Mouse (Mus musculus): ENCODE measurements around the gene Oaz2. TPM values are rescaled to one million over a fixed set of nuclear protein-coding genes. Genes with fewer than 3 reads are reported as not detected.

The Oaz2 gene
- polyA plus RNA-seq, 1 experiment from 2014 or later: 263 TPM

- no peak for ATAC-seq (ENCODE audit: insufficient read depth, low FRiP score, low TSS enrichment)
- Histone ChIP-seq H3K9me3 (ENCODE audit: control insufficient read depth, low read length) (no peaks in the 10 kb centered on the region), H3K9ac (ENCODE audit: low read length) (no peak overlapping the region), H3K4me3 (ENCODE audit: low read depth, low read length) (no peak overlapping the region), H3K27me3 (ENCODE audit: control insufficient read depth, insufficient read depth, low read length) (no peaks in the 10 kb centered on the region), H3K27ac (ENCODE audit: low read depth, low read length) (no peak overlapping the region), H3K4me2 (ENCODE audit: low read depth) (no peak overlapping the region), H3K4me1 (ENCODE audit: control insufficient read depth, insufficient read depth, low read length) (no peaks in the 10 kb centered on the region), H3K36me3 (ENCODE audit: control insufficient read depth, insufficient read depth, low read length) (no peaks in the 10 kb centered on the region; the same call in 1 of the 2 replicates)
- no peak for DNase-seq (ENCODE audit: low spot score)
- 94% methylated on average over 3 of the region's 3 CpGs for WGBS
These were observed 67.1 kb downstream of the Oaz2 start for GRCm38 (mm10) chr9:65734931-65735330.

Other genes with a start within 250 kb of the Oaz2 start
- not detected in 2 replicates for gene Slc51b, start 245.0 kb upstream of the Oaz2 start, polyA plus RNA-seq (2014; fragmentation: Nextera tagmentation; extraction: Ambion mirVana)
- gene Mtfmt, start 232.2 kb upstream of the Oaz2 start, polyA plus RNA-seq (2014; fragmentation: Nextera tagmentation; extraction: Ambion mirVana): 19.8 and 20.5 TPM in 2 replicates
- 131 and 142 TPM in 2 replicates for gene Spg21, start 207.1 kb upstream of the Oaz2 start, polyA plus RNA-seq (2014; fragmentation: Nextera tagmentation; extraction: Ambion mirVana)
- 0.21 TPM in 1 of 2 replicates, not detected in the other for gene Ankdd1a, start 147.8 kb upstream of the Oaz2 start, polyA plus RNA-seq (2014; fragmentation: Nextera tagmentation; extraction: Ambion mirVana)
- gene Plekho2, start 88.0 kb upstream of the Oaz2 start, polyA plus RNA-seq (2014; fragmentation: Nextera tagmentation; extraction: Ambion mirVana): 10.5 and 13.3 TPM in 2 replicates
- 10.2 and 11.1 TPM in 2 replicates for gene Pif1, start 80.8 kb upstream of the Oaz2 start, polyA plus RNA-seq (2014; fragmentation: Nextera tagmentation; extraction: Ambion mirVana)
- 20.4 and 20.7 TPM in 2 replicates for gene Rbpms2, start 38.4 kb upstream of the Oaz2 start, polyA plus RNA-seq (2014; fragmentation: Nextera tagmentation; extraction: Ambion mirVana)
- 9.1 and 9.2 TPM in 2 replicates for gene Zfp609, start 159.6 kb downstream of the Oaz2 start, polyA plus RNA-seq (2014; fragmentation: Nextera tagmentation; extraction: Ambion mirVana)
- 203 and 215 TPM in 2 replicates for gene Pclaf, start 222.2 kb downstream of the Oaz2 start, polyA plus RNA-seq (2014; fragmentation: Nextera tagmentation; extraction: Ambion mirVana)
- 35.4 and 36.2 TPM in 2 replicates for gene Trip4, start 240.8 kb downstream of the Oaz2 start, polyA plus RNA-seq (2014; fragmentation: Nextera tagmentation; extraction: Ambion mirVana)
- gene Csnk1g1, start 240.9 kb downstream of the Oaz2 start, polyA plus RNA-seq (2014; fragmentation: Nextera tagmentation; extraction: Ambion mirVana): 20.9 and 22.2 TPM in 2 replicates